Mouse (Mus musculus): ENCODE results near the gene Arhgap17.

The Arhgap17 gene

GRCm38 (mm10) chr7:123368187-123368586 is 1.5 kb downstream of the Arhgap17 start:
- DNase-seq: no peak

GRCm38 (mm10) chr7:123367218-123368150 is 2.2 kb downstream of the Arhgap17 start:
- DNase-seq: no peak

GRCm38 (mm10) chr7:123366806-123367205 is 2.9 kb downstream of the Arhgap17 start:
- DNase-seq: no peak

- DNase-seq: no peak
Measured at GRCm38 (mm10) chr7:123365876-123366741, 3.6 kb downstream of the Arhgap17 start.

- DNase-seq: no peak
Measured at GRCm38 (mm10) chr7:123363971-123364370, 5.7 kb downstream of the Arhgap17 start.

GRCm38 (mm10) chr7:123362806-123363205 is 6.9 kb downstream of the Arhgap17 start:
- DNase-seq: no peak

- DNase-seq: no peak
Measured at GRCm38 (mm10) chr7:123361229-123361980, 8.3 kb downstream of the Arhgap17 start.

GRCm38 (mm10) chr7:123360185-123360584 is 9.5 kb downstream of the Arhgap17 start:
- no peak for DNase-seq

- DNase-seq: no peak
Measured at GRCm38 (mm10) chr7:123359101-123359500, 10.6 kb downstream of the Arhgap17 start.

- DNase-seq: no peak
Measured at GRCm38 (mm10) chr7:123356158-123356557, 13.6 kb downstream of the Arhgap17 start.

- DNase-seq: no peak
Measured at GRCm38 (mm10) chr7:123354851-123355250, 14.9 kb downstream of the Arhgap17 start.

GRCm38 (mm10) chr7:123354392-123354791 is 15.3 kb downstream of the Arhgap17 start:
- no peak for DNase-seq

GRCm38 (mm10) chr7:123353879-123354278 is 15.8 kb downstream of the Arhgap17 start:
- no peak for DNase-seq

- DNase-seq: no peak
Measured at GRCm38 (mm10) chr7:123353081-123353480, 16.6 kb downstream of the Arhgap17 start.

- no peak for DNase-seq
Measured at GRCm38 (mm10) chr7:123350243-123350642, 19.5 kb downstream of the Arhgap17 start.

- DNase-seq: no peak
Measured at GRCm38 (mm10) chr7:123349813-123350212, 19.9 kb downstream of the Arhgap17 start.

GRCm38 (mm10) chr7:123346631-123347290 is 23.0 kb downstream of the Arhgap17 start:
- DNase-seq: no peak

GRCm38 (mm10) chr7:123345041-123345544 is 24.6 kb downstream of the Arhgap17 start:
- no peak for DNase-seq

- DNase-seq: no peak
Measured at GRCm38 (mm10) chr7:123344079-123344780, 25.5 kb downstream of the Arhgap17 start.

GRCm38 (mm10) chr7:123341896-123342295 is 27.8 kb downstream of the Arhgap17 start:
- DNase-seq: no peak

- DNase-seq: no peak
Measured at GRCm38 (mm10) chr7:123338351-123338750, 31.4 kb downstream of the Arhgap17 start.
